Mouse (Mus musculus): ENCODE measurements at regions not wholly inside any gene's neighbourhood (a gene's known extent, or its start where the extent isn't known, plus 50 kb on each side); places are given as distances from the start of the nearest gene placed in this dataset.

DNA sequence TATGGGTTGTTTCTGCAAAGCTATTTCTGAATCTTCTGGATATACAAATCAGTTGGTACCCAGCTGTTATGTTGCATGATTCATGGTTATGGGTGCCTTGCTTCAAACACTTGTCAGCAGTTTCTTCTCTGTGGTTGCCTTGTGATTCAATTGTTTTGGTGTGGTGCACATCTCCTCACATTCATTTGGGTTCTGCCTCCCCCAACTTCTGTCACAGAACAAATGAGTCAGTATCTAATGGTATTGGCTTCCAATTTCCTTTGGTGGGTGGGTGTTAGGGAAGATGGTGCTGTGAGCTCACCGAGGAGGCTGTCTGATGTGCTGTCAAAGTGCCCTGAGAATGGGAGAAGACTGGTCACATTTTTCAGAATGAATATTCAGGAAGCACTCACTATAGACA lies 87.9 kb downstream of the Cypt15 start:
- peak; percentile 3 to 35 for DNase-seq (ENCODE audit: low spot score in 2 of 2)

Measured in layer of hippocampus, adult 8-10 months (tissue).